Mouse (Mus musculus) stomach, postnatal 0 days (tissue): ENCODE results near the gene Ascc3. TPM values are rescaled to one million over a fixed set of nuclear protein-coding genes. Genes with fewer than 3 reads are reported as not detected.

ENCODE experiments used
- ATAC-seq: fragments of 200-750 bp; cut with Nextera tagmentation; 2 replicates; pipeline ENCODE4 v1.8.0; 2017; ENCODE audit not compliant: low FRiP score, low TSS enrichment
- DNase-seq: peaks from one replicate; pipeline ENCODE4 v3.0.0-alpha.2; 2016; ENCODE audit warnings: low spot score
- H3K27ac ChIP-seq: fragments of 300-500 bp; sonication (generic); replicated peaks from 2 replicates; pipeline ENCODE4 v1.5.1; 2014; ENCODE audit warnings: mild to moderate bottlenecking, control low read depth
- H3K27me3 ChIP-seq: fragments of 300-500 bp; sonication (generic); 2 replicates; pipeline ENCODE4 v1.6.1; 2014; ENCODE audit warnings: low read length; ENCODE audit not compliant: control insufficient read depth, insufficient read depth
- H3K36me3 ChIP-seq: fragments of 300-500 bp; sonication (generic); 2 replicates; pipeline ENCODE4 v1.6.1; 2014; ENCODE audit warnings: low read length, mixed read lengths; ENCODE audit not compliant: control insufficient read depth, insufficient read depth
- H3K4me1 ChIP-seq: fragments of 300-500 bp; sonication (generic); replicated peaks from 2 replicates; pipeline ENCODE4 v1.6.1; 2014; ENCODE audit warnings: antibody characterized with exemption; ENCODE audit not compliant: control insufficient read depth, insufficient read depth
- H3K4me2 ChIP-seq: fragments of 300-500 bp; sonication (generic); replicated peaks from 2 replicates; pipeline ENCODE4 v1.6.1; 2014; ENCODE audit warnings: low read depth, mild to moderate bottlenecking, control low read depth, moderate library complexity
- H3K4me3 ChIP-seq: fragments of 300-500 bp; sonication (generic); 2 replicates; pipeline ENCODE4 v1.5.1; 2014; ENCODE audit warnings: low read depth, low read length, control low read depth
- H3K9ac ChIP-seq: fragments of 300-500 bp; sonication (generic); 2 replicates; pipeline ENCODE4 v1.6.1; 2014; ENCODE audit warnings: mild to moderate bottlenecking, low read length, control low read depth, mixed read lengths
- H3K9me3 ChIP-seq: fragments of 300-500 bp; sonication (generic); 2 replicates; pipeline ENCODE4 v1.6.1; 2016; ENCODE audit warnings: low read length; ENCODE audit not compliant: control insufficient read depth
- CTCF ChIP-seq: IDR thresholded peaks from 2 replicates; pipeline ENCODE4 v1.5.1; 2016; ENCODE audit warnings: antibody characterized with exemption, low read depth, mild to moderate bottlenecking, moderate library complexity
- EP300 ChIP-seq: optimal IDR thresholded peaks from 2 replicates; pipeline ENCODE3; 2016; ENCODE audit warnings: antibody characterized with exemption
- WGBS: fragments of 180-500 bp; shearing (Covaris S2); extraction: QIAGEN DNeasy Blood & Tissue Kit; methylation state at CpG from one replicate; pipeline ENCODE4 v1.1.7; 2014; 5-methylcytosine and 5-hydroxymethylcytosine counted together
- polyA plus RNA-seq: library from polyadenylated mRNA; unstranded; fragments of >200 nt; fragmentation: Nextera tagmentation; extraction: Ambion mirVana; gene quantifications from 2 replicates; pipeline ENCODE4 v1.2.1, GENCODE M21; 2015

Ascc3 gene
- polyA plus RNA-seq, 1 experiment from 2014 or later = 10.2 TPM

GRCm38 (mm10) chr10:50896767-50897390 is 304.4 kb downstream of the Ascc3 start:
- H3K36me3 ChIP-seq = no peaks in the 10 kb centered on the region
- TF ChIP-seq EP300 (no peak), CTCF (no peak)
- H3K9ac ChIP-seq = no peak overlapping the region
- no peak overlapping the region for H3K27ac ChIP-seq
- H3K9me3 ChIP-seq = no peaks in the 10 kb centered on the region
- H3K27me3 ChIP-seq = peaks cover 31% of the 10 kb centered on the region
- WGBS = 29% methylated on average over 3 of the region's 3 CpGs
- H3K4me2 ChIP-seq = no peak overlapping the region
- DNase-seq (no peak), ATAC-seq (no peak)
- H3K4me3 ChIP-seq = no peak overlapping the region
- 0 out of 2 replicates have a peak, but pooled peaks cover 5% of the 10 kb centered on the region for H3K4me1 ChIP-seq

- DNase-seq (no peak), ATAC-seq (no peak)
- Histone ChIP-seq H3K4me1 (0 out of 2 replicates have a peak, but pooled peaks cover 5% of the 10 kb centered on the region), H3K4me3 (no peak overlapping the region), H3K9ac (no peak overlapping the region), H3K36me3 (no peaks in the 10 kb centered on the region), H3K9me3 (no peaks in the 10 kb centered on the region), H3K27me3 (peaks cover 29% of the 10 kb centered on the region), H3K4me2 (no peak overlapping the region), H3K27ac (no peak overlapping the region)
- WGBS = 10% methylated on average over 32 of the region's 32 CpGs
- TF ChIP-seq CTCF (peak; percentile 64), EP300 (no peak)
Measured at GRCm38 (mm10) chr10:50897530-50898471, 305.3 kb downstream of the Ascc3 start.

GRCm38 (mm10) chr10:50898621-50899020 is 306.2 kb downstream of the Ascc3 start:
- Histone ChIP-seq H3K27me3 (peaks cover 29% of the 10 kb centered on the region), H3K4me2 (no peak overlapping the region), H3K36me3 (no peaks in the 10 kb centered on the region), H3K27ac (no peak overlapping the region), H3K4me1 (0 out of 2 replicates have a peak, but pooled peaks cover 5% of the 10 kb centered on the region), H3K4me3 (no peak overlapping the region), H3K9me3 (no peaks in the 10 kb centered on the region), H3K9ac (no peak overlapping the region)
- ATAC-seq = no peak
- no peak for DNase-seq
- no peak for TF ChIP-seq CTCF
- WGBS = 33% methylated on average over 2 of the region's 2 CpGs

DNA sequence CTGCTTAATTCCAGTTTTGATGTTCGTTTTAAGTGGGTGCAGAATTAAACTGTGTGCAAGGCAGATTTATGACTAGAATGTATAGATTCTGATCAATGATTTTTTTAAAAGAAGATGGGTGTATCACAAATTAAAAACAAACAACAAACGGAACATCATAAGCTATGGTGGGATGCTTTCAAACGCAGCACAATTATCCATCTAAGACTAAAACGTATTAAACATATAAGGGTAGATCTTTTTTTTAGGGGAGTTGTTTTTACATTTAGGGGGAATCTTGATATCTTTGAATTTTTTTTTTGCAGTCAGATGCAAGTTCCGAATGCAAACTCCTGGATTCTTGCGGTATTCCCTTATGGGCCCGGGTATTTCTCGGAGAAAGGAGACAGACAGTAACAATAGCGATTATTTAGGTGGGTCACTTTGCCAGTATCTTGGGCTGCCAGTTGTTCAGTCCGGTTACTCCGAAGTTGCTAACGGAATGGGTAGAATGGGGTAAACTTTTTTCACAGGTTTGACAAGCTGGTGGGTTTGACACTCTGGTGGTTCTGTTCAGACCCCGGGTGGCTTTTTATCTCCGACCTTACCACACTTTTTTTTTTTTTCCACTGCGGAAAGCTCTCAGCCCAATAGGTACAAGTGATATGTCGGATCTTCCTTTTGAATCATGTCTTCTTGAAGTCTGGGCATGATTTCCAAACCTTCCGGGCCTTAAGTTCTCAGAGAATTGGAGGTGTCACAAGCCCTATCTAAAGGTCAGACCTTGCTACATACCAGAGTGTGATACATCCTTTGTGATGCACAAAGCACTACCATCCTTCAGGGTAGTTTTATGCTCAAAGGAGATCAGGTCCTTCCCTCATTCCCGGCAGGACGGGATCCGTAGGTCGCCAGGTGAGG is 307.6 kb downstream of the Ascc3 start:
- ATAC-seq (no peak), DNase-seq (no peak)
- H3K9me3 ChIP-seq = no peaks in the 10 kb centered on the region
- no peaks in the 10 kb centered on the region for H3K36me3 ChIP-seq
- no peak overlapping the region for H3K27ac ChIP-seq
- no peak for TF ChIP-seq CTCF
- TF ChIP-seq EP300 = no peak
- H3K9ac ChIP-seq = no peak overlapping the region
- H3K4me1 ChIP-seq = no peaks in the 10 kb centered on the region
- WGBS = 16% methylated on average over 21 of the region's 21 CpGs
- H3K4me3 ChIP-seq = no peak overlapping the region
- H3K4me2 ChIP-seq = no peak overlapping the region
- peaks cover 28% of the 10 kb centered on the region for H3K27me3 ChIP-seq
